Mouse (Mus musculus): ENCODE measurements around the gene Mbnl2.

Mbnl2 gene

DNA sequence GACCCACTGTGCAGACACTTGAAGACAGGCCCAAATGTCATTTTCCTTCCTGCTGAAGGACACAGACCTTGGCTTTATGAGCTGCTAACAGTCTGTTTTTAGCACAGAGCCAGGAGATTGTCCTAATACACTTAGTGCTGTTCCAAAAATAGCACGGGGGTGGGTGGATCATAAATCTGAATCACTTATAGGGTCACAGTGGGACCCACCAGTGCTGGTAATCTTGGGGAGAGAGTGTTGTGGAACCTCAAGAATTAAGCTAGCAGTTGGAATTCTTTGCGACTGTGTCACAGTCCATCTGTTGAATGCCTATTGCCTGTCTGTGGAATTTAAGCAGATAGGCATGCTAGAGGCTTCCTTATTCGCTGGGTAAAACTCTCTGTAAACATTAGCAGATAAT, 24.2 kb downstream of the Mbnl2 start:
- no peak for TF ChIP-seq GATA4 (IDR thresholded peaks at IDR 0.05; ENCODE audit: insufficient replicate concordance, low read length)

GRCm38 (mm10) chr14:120300191-120300590, 24.7 kb downstream of the Mbnl2 start:
- TF ChIP-seq GATA4 (IDR thresholded peaks at IDR 0.05; ENCODE audit: insufficient replicate concordance, low read length) = no peak

DNA sequence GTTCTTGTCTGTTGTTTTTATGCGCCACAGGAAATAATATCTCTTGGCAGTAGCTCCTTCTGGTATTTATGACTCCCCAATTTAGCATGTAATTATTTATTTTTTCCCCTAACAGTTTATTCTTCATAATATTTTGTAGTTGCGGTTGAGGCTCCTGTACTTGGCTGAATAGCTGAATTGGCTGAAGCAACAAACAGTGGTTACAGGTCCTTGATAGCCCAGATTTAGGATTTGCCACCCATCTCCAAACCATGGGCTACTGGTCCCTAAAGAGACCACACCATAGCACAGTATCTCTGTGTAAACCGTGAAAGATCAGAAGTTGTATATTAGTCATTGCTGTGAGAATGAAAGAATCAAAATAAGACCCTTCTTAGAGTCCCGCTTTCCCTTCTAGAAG, 25.3 kb downstream of the Mbnl2 start:
- TF ChIP-seq GATA4 (IDR thresholded peaks at IDR 0.05; ENCODE audit: insufficient replicate concordance, low read length) = no peak

GRCm38 (mm10) chr14:120302913-120303548, 27.6 kb downstream of the Mbnl2 start:
- peak; percentile 52; the same call in 1 of the 2 replicates for TF ChIP-seq GATA4 (IDR thresholded peaks at IDR 0.05; ENCODE audit: insufficient replicate concordance, low read length)

DNA sequence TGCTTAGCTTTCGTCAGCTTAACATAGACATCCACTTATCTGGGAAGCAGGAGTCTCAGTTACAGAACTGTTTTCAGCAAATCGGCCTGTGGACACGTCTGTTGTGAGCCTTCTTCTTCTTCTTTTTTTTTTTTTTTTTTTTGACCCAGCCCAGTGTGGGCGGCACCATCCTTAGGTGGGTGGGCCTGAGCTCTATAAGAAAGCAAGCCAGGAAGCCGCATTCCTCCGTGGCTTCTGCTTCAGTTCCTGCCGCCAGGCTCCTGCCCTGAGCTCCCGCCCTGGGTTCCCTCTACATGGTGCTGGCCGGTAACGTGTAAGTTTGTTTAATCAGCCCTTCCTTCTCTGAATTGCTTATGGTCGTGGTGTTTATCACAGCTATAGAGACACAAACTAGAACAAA, 30.8 kb downstream of the Mbnl2 start:
- TF ChIP-seq GATA4 (IDR thresholded peaks at IDR 0.05; ENCODE audit: insufficient replicate concordance, low read length) = no peak

DNA sequence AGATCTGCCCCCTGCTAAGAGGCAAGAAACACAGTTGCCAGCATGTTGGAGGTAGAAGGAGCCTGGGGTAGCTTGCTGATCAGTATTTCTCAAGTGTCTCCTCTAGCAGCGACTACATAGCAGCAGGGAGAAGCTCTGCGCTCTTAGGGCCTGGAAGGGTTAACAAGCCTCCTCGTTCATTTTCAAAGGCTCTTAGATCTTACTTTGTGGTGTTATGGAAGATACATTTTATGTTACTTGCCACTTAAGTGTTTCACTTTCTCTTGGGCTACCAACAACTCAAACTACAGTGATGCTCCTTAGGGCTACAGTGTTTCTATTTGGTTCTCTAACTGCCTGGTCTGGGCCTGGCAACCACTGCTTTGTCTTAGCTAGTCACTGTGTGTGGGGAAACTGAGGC, 31.9 kb downstream of the Mbnl2 start:
- no peak for TF ChIP-seq GATA4 (IDR thresholded peaks at IDR 0.05; ENCODE audit: insufficient replicate concordance, low read length)

DNA sequence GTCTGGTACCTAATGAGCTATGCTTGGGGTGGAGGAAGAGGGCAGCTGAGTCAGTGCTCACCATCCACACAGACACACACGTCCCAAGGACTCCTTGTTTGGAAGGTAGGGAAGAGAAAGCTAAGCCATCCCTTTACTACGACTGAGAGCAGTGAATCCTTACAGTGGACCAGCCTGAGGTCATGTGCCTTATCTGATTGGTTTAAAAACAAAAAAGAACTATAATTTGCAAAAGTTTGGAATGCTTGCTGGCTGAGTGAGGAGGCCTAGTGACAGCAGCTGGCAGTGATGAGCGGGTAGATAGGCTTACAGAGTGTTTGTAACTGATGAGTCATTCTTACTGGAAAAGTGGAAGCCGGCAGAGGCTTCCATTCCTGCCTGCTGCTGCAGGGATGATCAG, 32.5 kb downstream of the Mbnl2 start:
- no peak for TF ChIP-seq GATA4 (IDR thresholded peaks at IDR 0.05; ENCODE audit: insufficient replicate concordance, low read length)

- TF ChIP-seq GATA4 (IDR thresholded peaks at IDR 0.05; ENCODE audit: insufficient replicate concordance, low read length) = no peak
Observed at GRCm38 (mm10) chr14:120309691-120310090, 34.2 kb downstream of the Mbnl2 start.

DNA sequence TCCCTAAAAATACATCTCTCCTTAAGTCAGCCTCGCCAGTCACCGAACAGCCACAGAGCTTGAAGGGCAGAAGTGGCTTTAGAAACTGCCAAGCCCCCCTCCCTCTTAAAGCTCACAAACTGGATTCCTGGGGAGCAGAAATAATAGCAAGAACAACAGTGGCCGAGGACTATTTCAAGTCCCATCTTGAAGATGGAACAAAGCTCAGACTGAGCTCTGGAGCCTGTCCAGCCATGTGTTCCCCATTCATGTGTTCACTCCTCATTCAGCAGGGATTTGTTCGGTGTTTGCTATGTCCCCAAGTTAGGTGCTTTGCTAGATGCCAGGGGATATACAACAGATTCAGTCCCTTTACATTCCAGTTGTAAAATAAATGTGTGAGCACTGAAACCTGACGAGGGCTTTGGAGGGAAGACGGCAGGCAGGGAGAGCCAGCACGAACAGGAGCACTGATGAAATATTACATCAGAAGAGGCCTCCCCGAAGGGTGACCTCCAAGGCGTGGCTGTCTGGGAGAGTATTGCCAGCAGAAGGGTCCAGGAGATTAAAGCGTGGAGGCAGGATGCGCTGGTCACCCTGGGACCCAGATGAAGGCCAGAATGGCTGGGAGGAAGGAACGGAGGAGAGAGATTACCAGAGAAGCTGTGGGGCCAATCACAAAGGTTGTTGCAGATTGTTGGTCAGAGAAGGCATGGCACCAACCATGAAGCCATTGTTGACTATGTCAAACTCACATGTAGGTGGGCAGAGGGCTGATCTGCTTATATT, 36.0 kb downstream of the Mbnl2 start:
- no peak for TF ChIP-seq GATA4 (IDR thresholded peaks at IDR 0.05; ENCODE audit: insufficient replicate concordance, low read length)

GRCm38 (mm10) chr14:120312661-120313406, 37.4 kb downstream of the Mbnl2 start:
- no peak for TF ChIP-seq GATA4 (IDR thresholded peaks at IDR 0.05; ENCODE audit: insufficient replicate concordance, low read length)

- TF ChIP-seq GATA4 (IDR thresholded peaks at IDR 0.05; ENCODE audit: insufficient replicate concordance, low read length) = no peak
Observed at GRCm38 (mm10) chr14:120313466-120313865, 38.0 kb downstream of the Mbnl2 start.

DNA sequence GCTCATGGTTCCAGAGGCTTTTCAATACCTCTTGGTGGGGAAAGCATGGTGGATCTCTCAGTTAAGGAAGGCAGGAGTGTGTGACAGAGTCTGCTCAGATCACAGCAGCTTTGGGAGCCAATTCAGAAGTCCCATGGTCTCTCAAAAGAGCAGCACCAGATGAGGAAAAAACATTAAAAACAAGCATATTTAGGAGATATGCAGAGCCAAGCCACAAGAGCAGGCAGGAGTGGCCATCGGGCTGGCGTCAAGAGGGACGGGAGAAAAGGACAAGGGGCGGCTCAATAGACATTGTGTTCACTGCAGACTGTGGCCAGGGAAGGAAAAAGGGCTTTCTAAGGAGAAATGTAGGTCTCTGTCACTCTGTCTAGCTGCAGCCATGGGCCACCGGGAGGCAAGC, 40.3 kb downstream of the Mbnl2 start:
- TF ChIP-seq GATA4 (IDR thresholded peaks at IDR 0.05; ENCODE audit: insufficient replicate concordance, low read length) = no peak

- TF ChIP-seq GATA4 (IDR thresholded peaks at IDR 0.05; ENCODE audit: insufficient replicate concordance, low read length) = no peak
Observed at GRCm38 (mm10) chr14:120318326-120318935, 43.0 kb downstream of the Mbnl2 start.

GRCm38 (mm10) chr14:120318974-120319731, 43.7 kb downstream of the Mbnl2 start:
- TF ChIP-seq GATA4 (IDR thresholded peaks at IDR 0.05; ENCODE audit: insufficient replicate concordance, low read length) = no peak

DNA sequence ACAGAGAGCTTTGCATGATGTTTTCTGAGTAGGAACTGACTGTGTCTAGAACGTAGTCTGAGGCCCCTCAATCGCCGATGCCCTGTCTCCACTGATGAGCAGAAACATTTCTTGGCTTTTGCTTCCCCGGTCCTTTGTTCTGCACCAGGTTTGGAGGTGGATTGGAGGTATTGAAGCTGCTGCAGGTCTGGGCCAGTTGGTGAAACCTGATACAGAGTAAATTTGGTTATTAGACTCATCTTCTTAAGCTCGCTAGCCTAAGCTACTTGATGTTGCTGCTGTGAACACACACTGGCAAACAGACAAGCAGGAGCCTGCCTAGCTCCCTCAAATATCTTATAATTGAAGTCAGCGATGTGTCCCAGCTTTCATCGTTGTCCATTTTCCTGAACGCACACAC, 46.6 kb downstream of the Mbnl2 start:
- TF ChIP-seq GATA4 (IDR thresholded peaks at IDR 0.05; ENCODE audit: insufficient replicate concordance, low read length) = no peak
